Mouse (Mus musculus) liver, embryonic 14.5 days (tissue): ENCODE measurements around the gene Pdlim1. TPM values are rescaled to one million over a fixed set of nuclear protein-coding genes. Genes with fewer than 3 reads are reported as not detected.
A peak's percentile ranks its signal among the peaks of the same experiment; 100 is the strongest.

Experiments used
- ATAC-seq: fragments of 200-750 bp; cut with Nextera tagmentation; 2 replicates; pipeline ENCODE4 v1.8.0; 2017; ENCODE audit warnings: moderate number of reproducible peaks, mild to moderate bottlenecking, moderate library complexity; ENCODE audit not compliant: insufficient read depth
- DNase-seq, 3 experiments: peaks; one replicate each; pipeline ENCODE4 v3.0.0-alpha.2; 2012 to 2013; ENCODE audit warnings: low read depth in 3 of 3, low spot score in 3 of 3
- H3K27ac ChIP-seq: fragments of 300-500 bp; sonication (generic); 2 replicates; pipeline ENCODE4 v1.5.1; 2014; ENCODE audit warnings: moderate library complexity, mild to moderate bottlenecking, control low read depth, inconsistent platforms
- H3K27me3 ChIP-seq: fragments of 300-500 bp; sonication (generic); 2 replicates; pipeline ENCODE4 v1.6.1; 2014; ENCODE audit warnings: mild to moderate bottlenecking, low read length, moderate library complexity; ENCODE audit not compliant: control insufficient read depth, insufficient read depth
- H3K36me3 ChIP-seq: fragments of 300-500 bp; sonication (generic); replicated peaks from 2 replicates; pipeline ENCODE4 v1.6.1; 2014; ENCODE audit warnings: low read depth; ENCODE audit not compliant: control insufficient read depth, insufficient read depth
- H3K4me1 ChIP-seq, 2 experiments: fragments of 200-500 bp in 1 of 2; fragments of 300-500 bp in 1 of 2; sonication (generic) in 1 of 2; replicated peaks; 2 replicates each; pipeline ENCODE4 v1.6.1; 2012 to 2014; ENCODE audit warnings: antibody characterized with exemption in 1 of 2, inconsistent platforms in 1 of 2, low read length in 1 of 2; ENCODE audit not compliant: control insufficient read depth in 2 of 2, insufficient read depth in 2 of 2
- H3K4me2 ChIP-seq: fragments of 300-500 bp; sonication (generic); 2 replicates; pipeline ENCODE4 v1.6.1; 2014; ENCODE audit warnings: low read depth, mild to moderate bottlenecking, control low read depth, moderate library complexity
- H3K4me3 ChIP-seq, 2 experiments: fragments of 200-500 bp in 1 of 2; fragments of 300-500 bp in 1 of 2; sonication (generic) in 1 of 2; 2 replicates each; pipeline ENCODE4 v1.5.1; 2012 to 2014; ENCODE audit warnings: low read depth in 2 of 2, low read length in 2 of 2, mild to moderate bottlenecking in 2 of 2, control low read depth in 1 of 2, inconsistent platforms in 1 of 2, moderate library complexity in 1 of 2; ENCODE audit not compliant: insufficient read depth in 1 of 2
- H3K9ac ChIP-seq: fragments of 300-500 bp; sonication (generic); replicated peaks from 2 replicates; pipeline ENCODE4 v1.6.1; 2014; ENCODE audit warnings: mild to moderate bottlenecking, control low read depth, moderate library complexity
- H3K9me3 ChIP-seq: fragments of 300-500 bp; sonication (generic); 2 replicates; pipeline ENCODE4 v1.6.1; 2016; ENCODE audit warnings: low read length, mixed read lengths; ENCODE audit not compliant: control insufficient read depth
- CTCF ChIP-seq: IDR thresholded peaks from 2 replicates; pipeline ENCODE4 v1.5.1; 2016; ENCODE audit warnings: antibody characterized with exemption, low read depth, control low read depth
- EP300 ChIP-seq: IDR thresholded peaks from 2 replicates; pipeline ENCODE4 v1.6.1; 2016; ENCODE audit warnings: antibody characterized with exemption, low read depth
- WGBS: fragments of 180-500 bp; shearing (Covaris S2); extraction: QIAGEN DNeasy Blood & Tissue Kit; methylation state at CpG from one replicate; pipeline ENCODE4 v1.1.7; 2014; ENCODE audit not compliant: insufficient replicate concordance; 5-methylcytosine and 5-hydroxymethylcytosine counted together
- polyA plus RNA-seq, 2 experiments: library from polyadenylated mRNA; depleted of rRNA in 1 of 2; stranded (reverse) in 1 of 2; unstranded in 1 of 2; fragments of >200 nt; fragmentation: Nextera tagmentation in 1 of 2; extraction: Ambion mirVana in 1 of 2; gene quantifications; 2 replicates each; pipeline versions ENCODE4 v1.2.1 to v1.2.3; 2012 to 2014

Gene Pdlim1
- polyA plus RNA-seq, 2 experiments: 31.4 to 70.7 TPM

DNA sequence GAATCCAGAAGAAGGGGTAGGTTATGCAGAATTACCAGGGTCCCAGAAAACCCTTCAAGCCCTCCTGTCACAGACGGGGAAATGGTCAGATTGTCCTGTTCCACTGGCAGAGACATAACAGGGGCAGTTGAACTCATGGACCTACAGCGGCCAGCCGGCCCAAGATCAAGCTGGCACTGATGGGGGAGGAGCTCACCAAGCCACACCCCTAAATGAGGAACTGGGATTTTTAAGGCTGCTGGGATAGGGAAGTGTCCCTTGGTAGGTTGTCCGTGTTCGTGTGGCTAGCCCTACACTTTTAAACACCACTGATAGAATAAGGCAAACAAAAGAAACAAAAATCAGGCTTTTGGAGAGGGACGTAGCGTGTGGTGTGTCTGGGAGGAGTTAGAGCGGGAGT, 5.9 kb upstream of the Pdlim1 start:
- H3K36me3 ChIP-seq: no peaks in the 10 kb centered on the region
- H3K4me2 ChIP-seq: no peak overlapping the region
- no peak overlapping the region for H3K4me3 ChIP-seq
- DNase-seq: no peak
- TF ChIP-seq CTCF (no peak), EP300 (no peak)
- H3K27ac ChIP-seq: no peak overlapping the region
- WGBS: 78% methylated on average over 8 of the region's 8 CpGs
- no peaks in the 10 kb centered on the region; a peak in 1 of 4 replicates for H3K4me1 ChIP-seq
- no peaks in the 10 kb centered on the region for H3K9me3 ChIP-seq
- H3K9ac ChIP-seq: no peak overlapping the region
- ATAC-seq: no peak
- peaks cover 5% of the 10 kb centered on the region for H3K27me3 ChIP-seq

DNA sequence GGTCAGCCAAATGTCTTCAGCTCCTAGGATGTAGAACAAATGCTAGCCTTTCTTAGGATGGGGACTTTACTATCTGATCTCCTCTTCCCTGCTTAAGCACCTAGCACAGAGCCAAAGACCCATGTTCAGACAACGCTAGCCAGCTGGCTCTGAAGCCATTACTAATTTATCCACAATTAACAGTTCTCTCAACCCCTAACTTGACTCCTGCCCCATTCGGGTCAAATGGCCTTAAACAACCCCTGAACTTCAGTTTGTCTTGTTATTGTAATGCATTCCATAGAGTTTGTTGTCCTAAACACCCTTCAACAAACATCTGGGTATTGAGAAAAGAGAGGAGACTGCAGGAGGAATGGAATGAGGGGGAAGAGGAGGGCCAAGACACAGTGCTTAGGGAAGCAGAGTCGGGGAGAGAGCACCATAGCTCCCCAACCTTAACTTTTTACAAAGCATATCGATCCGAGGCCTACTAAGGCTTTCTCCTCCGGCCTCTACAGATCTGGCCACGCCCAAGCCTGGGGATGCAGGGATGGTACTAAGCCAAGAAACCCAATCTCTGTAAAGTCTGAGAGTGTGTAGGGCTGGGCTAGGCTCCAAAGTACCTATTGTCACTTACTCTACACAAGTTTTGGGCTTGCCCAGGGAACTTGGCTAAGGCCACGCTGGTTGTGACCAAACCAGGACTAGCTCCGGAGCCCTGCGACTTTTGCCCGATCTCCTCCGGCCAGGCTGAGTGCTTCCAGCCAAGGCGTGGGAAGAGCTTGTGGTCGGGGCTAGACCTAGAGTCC, 4.0 kb upstream of the Pdlim1 start:
- Histone ChIP-seq H3K4me2 (no peak overlapping the region), H3K4me3 (no peak overlapping the region), H3K9me3 (no peaks in the 10 kb centered on the region), H3K9ac (no peak overlapping the region), H3K4me1 (peaks cover 0 to under 1% of the 10 kb centered on the region in 2 experiments; a peak in 1 of 4 replicates), H3K36me3 (no peaks in the 10 kb centered on the region), H3K27ac (no peak overlapping the region), H3K27me3 (peaks cover 12% of the 10 kb centered on the region)
- WGBS: 78% methylated on average over 14 of the region's 14 CpGs
- no peak for TF ChIP-seq CTCF
- no peak for TF ChIP-seq EP300
- no peak for DNase-seq
- ATAC-seq: no peak

GRCm38 (mm10) chr19:40272674-40273073, 1.0 kb upstream of the Pdlim1 start:
- H3K4me2 ChIP-seq: no peak overlapping the region
- no peak overlapping the region for H3K27ac ChIP-seq
- ATAC-seq (no peak), DNase-seq (no peak)
- H3K4me1 ChIP-seq: peaks cover 0 to 6% of the 10 kb centered on the region in 2 experiments; a peak in 3 of 4 replicates
- WGBS: 36% methylated on average over 13 of the region's 13 CpGs
- H3K36me3 ChIP-seq: no peaks in the 10 kb centered on the region
- H3K9me3 ChIP-seq: no peaks in the 10 kb centered on the region
- TF ChIP-seq CTCF: no peak
- TF ChIP-seq EP300: no peak
- H3K4me3 ChIP-seq: no peak overlapping the region
- H3K9ac ChIP-seq: no peak overlapping the region
- peaks cover 12% of the 10 kb centered on the region for H3K27me3 ChIP-seq

GRCm38 (mm10) chr19:40270351-40271307, 1.0 kb downstream of the Pdlim1 start:
- no peak for TF ChIP-seq EP300
- no peak for TF ChIP-seq CTCF
- H3K9me3 ChIP-seq: no peaks in the 10 kb centered on the region
- DNase-seq: no peak
- H3K4me3 ChIP-seq: peak overlapping the region; percentile 66 to 80
- H3K36me3 ChIP-seq: no peaks in the 10 kb centered on the region
- H3K4me1 ChIP-seq: peaks cover 5 to 13% of the 10 kb centered on the region in 2 experiments; a peak in 3 of 4 replicates
- 7% methylated on average over 63 of the region's 63 CpGs for WGBS
- no peak overlapping the region for H3K27ac ChIP-seq
- peak; percentile 63 for ATAC-seq
- peak overlapping the region; percentile 57 for H3K9ac ChIP-seq
- H3K27me3 ChIP-seq: peaks cover 12% of the 10 kb centered on the region
- peak overlapping the region; percentile 73 for H3K4me2 ChIP-seq

GRCm38 (mm10) chr19:40269526-40269925, 2.1 kb downstream of the Pdlim1 start:
- Histone ChIP-seq H3K4me1 (peaks cover 5 to 13% of the 10 kb centered on the region in 2 experiments; a peak in 3 of 4 replicates), H3K36me3 (no peaks in the 10 kb centered on the region; the same call in 1 of the 2 replicates), H3K4me2 (peak overlapping the region; percentile 73; the same call in 1 of the 2 replicates), H3K4me3 (no peak overlapping the region), H3K9ac (no peak overlapping the region), H3K9me3 (no peaks in the 10 kb centered on the region), H3K27me3 (peaks cover 12% of the 10 kb centered on the region), H3K27ac (no peak overlapping the region)
- 67% methylated on average over 5 of the region's 5 CpGs for whole genome bisulfite sequencing
- ATAC-seq: no peak
- DNase-seq: no peak
- no peak for TF ChIP-seq CTCF
- TF ChIP-seq EP300: no peak
